Mouse (Mus musculus): ENCODE measurements at regions not wholly inside any gene's neighbourhood (a gene's known extent, or its start where the extent isn't known, plus 50 kb on each side); places are given as distances from the start of the nearest gene placed in this dataset.

- in situ Hi-C loops (cut with MboI, MseI): no loop called here
These were observed 110.9 kb downstream of the Cenpc1 start for GRCm38 (mm10) chr5:85954526-85954925.

DNA sequence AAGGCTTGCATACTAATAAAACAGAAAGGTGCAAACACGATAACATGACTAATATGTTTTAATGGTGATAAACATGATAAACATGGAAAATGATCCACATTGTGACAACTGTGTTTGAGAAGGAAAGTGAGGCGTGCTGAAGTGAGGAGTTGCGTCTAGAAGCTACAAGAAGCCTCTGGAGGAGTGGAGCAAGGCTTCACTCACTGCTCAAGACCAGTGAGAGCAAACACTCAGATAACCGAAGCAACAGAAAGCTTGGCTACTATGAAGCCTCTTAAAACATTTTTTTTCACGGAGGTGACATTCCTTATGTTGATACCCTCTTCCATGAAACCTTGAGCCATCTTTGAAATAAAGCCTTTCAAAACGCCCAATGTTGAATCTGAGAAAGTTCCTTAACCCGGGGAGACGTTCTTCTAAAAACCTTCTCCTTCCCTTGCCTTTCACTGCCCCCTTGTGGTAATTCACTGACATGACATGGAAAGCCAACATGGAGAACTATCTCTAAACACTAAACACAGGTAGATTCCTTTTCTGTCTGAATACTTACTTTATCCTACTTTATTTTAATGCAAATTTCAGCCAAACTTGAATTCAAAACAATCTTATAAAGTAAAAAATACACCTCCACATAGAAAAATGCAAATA is 128.6 kb downstream of the Cenpc1 start:
- in situ Hi-C loops (cut with MboI, MseI): no loop called here

DNA sequence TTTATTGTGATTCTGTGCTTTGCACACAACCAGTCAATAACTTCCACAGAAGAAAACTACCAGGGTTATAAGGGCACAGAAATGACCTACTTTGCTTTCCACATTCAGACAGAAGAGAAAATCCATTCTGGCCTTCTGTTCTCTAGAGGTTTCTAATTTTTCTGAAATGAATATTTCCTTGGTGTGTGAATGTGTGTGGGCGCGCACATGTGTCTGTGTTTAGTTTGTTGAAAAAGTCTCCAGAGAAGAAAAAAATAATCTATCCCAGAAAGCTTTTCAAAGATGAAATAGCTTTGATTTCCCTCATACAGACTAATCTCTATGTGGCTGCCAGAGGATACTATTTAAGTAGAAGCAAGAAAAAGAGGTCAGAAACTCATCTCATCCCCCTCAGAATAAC is 147.1 kb downstream of the Cenpc1 start:
- in situ Hi-C loops (cut with MboI, MseI): loop anchor here (5.0 kb wide), 1 partner anchor 1051 kb away; no protein-coding TSS in a partner anchor

DNA sequence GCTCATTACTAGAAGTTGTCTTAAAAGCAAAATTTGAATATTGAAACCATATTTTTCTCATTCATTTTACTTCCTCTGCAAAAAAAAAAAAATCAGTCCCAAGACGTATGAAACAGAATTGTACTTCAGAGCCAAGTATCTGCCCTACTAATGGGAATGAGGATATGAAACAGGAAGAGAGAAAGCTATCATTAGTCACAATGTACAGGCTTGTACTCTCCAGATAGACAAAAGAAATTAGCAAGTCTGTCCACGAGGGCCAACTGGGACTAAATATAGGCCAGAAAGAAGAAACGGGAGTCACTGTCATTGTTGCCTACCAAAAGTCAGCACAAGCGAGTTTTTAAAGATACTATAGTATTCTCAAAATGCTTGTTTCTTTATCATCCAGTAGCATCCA is 150.4 kb downstream of the Cenpc1 start:
- in situ Hi-C loops (cut with MboI, MseI): loop anchor here (5.0 kb wide), 1 partner anchor 1048 kb away; no protein-coding TSS in a partner anchor

- in situ Hi-C loops (cut with MboI, MseI): no loop called here
These were observed 168.9 kb downstream of the Cenpc1 start for GRCm38 (mm10) chr5:85896452-85896851.

- in situ Hi-C loops (cut with MboI, MseI): no loop called here
These were observed 169.6 kb downstream of the Cenpc1 start for GRCm38 (mm10) chr5:85895814-85896213.

DNA sequence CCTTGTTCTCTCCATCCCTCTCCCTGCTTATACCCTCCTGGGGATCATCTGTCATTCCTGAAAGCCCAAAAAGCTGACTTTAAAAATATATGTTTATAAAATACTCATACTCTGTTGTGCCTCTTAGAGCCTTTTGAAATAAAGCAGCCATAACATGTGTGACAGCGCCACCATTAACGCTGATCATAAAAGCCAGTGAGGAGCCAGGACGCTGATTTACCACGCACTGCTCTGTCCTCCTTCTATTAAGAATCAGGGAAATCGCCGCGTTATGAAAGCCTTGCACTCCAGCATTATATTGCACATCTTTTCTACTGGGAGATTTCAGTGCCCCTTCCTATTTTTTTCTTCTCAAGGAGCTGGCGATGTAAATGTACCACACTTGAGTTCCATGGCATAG is 195.1 kb downstream of the Cenpc1 start:
- in situ Hi-C loops (cut with MboI, MseI): no loop called here

DNA sequence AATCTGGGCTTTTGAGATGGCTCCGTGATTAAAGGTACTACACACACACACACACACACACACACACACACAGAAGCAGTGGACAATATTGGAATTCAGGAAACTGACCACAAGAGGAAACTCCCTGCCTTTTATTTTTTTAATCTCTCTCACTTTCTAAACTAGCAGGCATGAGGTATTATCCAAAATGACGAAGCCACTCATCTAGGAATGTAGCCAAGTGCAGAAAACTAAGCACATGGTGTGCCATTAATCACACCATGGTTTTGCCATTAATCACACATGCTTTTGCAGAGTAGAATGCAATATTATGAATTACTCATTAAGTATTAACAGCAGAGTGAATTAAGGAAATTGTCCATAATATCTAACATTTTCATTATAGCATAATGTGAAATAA is 232.8 kb downstream of the Cenpc1 start:
- in situ Hi-C loops (cut with MboI, MseI): no loop called here

- in situ Hi-C loops (cut with MboI, MseI): no loop called here
These were observed 269.7 kb downstream of the Cenpc1 start for GRCm38 (mm10) chr5:85795531-85796197.

- in situ Hi-C loops (cut with MboI, MseI): no loop called here
These were observed 272.2 kb downstream of the Cenpc1 start for GRCm38 (mm10) chr5:85793148-85793547.

DNA sequence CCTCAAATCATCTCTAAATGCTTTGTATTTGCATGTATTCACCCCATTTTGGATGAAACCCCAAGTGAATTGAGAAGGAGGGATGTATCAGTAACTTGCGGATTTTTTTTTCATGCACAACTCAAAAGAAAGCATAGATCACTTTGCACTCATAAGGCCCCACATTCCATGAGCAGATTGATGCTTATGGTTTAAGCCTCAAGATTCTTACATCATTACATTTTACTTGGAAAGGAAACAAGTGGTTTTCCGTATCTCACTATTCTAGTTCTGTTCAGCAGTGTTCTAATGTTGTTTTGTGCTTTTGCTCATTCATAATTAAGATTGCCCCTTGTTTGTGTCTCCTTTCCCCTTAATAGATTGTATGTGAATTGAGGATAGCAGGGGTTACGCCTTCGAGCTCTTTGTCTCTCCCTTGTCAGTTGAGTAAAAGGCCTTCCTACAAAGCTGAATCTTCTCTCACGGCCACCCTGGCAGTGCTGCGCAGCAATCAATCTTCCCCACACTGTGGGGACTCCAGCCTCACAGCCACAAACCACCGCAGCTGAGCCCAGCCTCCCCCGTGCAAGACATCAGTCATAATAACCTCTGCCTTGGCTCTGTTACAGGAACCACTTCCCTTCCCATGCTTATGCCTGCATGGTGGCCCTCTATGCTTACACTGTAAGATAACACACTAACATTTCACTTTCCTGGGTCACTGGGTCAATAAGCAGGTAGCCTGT is 284.5 kb downstream of the Cenpc1 start:
- in situ Hi-C loops (cut with MboI, MseI): no loop called here

DNA sequence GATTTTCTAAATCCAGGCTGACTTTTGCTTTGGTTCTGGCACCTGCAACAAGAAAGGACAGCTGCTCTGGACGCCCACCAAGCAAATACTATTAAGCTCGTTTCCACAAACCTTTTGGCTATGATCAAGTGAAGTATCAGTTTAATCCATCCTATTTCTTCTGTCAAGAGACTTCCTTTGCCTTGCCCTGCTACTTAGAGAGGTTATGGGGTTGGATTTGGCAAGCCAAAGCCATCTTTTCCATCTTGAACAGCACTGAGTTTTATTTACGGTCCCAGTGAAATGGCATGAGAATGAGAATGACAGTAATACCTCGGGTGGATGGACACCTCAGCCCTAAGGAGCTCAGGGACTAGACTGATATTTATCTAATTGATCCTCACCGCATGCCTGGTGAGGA is 285.4 kb downstream of the Cenpc1 start:
- in situ Hi-C loops (cut with MboI, MseI): no loop called here

GRCm38 (mm10) chr5:85779205-85779604 is 286.2 kb downstream of the Cenpc1 start:
- in situ Hi-C loops (cut with MboI, MseI): no loop called here

DNA sequence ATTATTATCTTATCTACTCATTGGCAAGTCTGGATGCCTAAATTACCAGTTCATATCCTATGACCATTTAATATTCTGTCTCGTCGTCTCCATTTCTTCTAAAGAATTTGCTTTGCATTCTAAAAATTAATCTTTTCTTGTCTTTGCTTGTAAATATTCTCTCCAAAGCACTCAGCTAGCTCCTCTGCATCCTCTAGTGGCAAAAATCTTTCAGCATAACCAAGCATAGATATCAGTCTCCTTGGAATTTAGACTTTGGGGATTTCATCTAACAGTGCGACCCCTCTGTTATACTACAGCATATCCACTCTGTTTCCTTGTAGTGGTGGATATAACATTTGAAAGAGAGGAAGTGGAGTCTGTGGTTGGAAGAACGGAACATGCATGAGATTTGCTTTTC is 292.7 kb downstream of the Cenpc1 start:
- in situ Hi-C loops (cut with MboI, MseI): no loop called here

DNA sequence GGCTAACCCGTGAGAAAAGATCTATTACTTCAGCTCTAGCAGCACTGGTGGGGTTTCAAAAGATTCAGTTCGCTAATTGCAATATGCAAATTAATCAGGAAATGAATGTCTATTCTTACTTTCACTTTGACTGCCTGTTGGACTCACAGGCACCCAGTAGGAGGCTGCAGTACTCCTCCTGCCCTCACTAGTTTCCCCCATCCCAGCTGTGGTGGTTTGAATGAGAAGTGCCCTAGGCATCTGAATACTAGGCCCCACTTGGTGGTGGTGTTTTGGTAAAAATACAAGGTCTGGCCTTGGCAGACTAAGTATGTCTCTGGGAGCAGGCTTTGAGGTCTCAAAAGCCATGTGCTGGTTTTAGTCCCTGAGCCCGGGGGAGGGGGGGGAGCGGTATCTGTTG is 293.3 kb downstream of the Cenpc1 start:
- in situ Hi-C loops (cut with MboI, MseI): no loop called here

DNA sequence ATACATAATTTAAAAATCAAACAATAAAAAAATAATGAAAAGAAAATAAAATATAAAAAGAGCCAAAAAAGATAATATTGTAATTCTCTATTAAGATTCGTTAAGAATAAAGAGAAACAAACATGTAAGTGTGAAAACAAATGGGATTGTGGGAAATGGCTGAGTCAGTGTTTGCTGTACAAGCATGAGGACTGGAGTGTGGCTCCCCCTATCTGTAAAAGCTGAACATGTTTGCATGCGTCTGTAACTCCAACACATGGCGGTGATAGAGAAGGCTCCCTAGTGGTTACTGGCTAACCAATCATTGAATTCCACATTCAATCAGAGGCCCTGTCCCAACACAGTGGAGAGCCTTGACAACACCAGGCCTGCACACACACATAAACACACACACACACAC is 298.2 kb downstream of the Cenpc1 start:
- in situ Hi-C loops (cut with MboI, MseI): no loop called here

DNA sequence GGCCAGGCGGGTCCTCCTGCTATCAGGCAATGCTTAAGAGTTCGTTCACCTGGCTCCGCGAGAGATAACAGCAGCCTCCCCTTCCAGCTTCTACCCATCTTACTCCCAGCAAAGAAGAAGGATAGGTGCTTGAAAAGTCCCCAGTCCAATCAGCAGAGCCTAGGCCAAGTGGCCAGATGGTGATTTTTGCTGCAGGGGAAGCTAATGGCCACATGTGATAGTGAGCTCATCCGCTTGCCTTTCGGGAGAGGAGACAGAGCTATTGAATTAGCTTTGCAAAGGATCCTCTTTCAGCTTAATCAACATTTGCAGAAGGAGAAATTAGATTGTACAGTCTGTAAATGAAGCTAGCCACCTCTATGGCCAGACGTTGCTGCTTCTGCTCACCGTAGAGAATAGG is 308.7 kb downstream of the Cenpc1 start:
- in situ Hi-C loops (cut with MboI, MseI): no loop called here

GRCm38 (mm10) chr5:85754227-85754626 is 311.2 kb downstream of the Cenpc1 start:
- in situ Hi-C loops (cut with MboI, MseI): no loop called here

- in situ Hi-C loops (cut with MboI, MseI): no loop called here
These were observed 312.3 kb downstream of the Cenpc1 start for GRCm38 (mm10) chr5:85753109-85753508.

- in situ Hi-C loops (cut with MboI, MseI): no loop called here
These were observed 313.7 kb downstream of the Cenpc1 start for GRCm38 (mm10) chr5:85751649-85752048.

GRCm38 (mm10) chr5:85750893-85751292 is 314.5 kb downstream of the Cenpc1 start:
- in situ Hi-C loops (cut with MboI, MseI): no loop called here

- in situ Hi-C loops (cut with MboI, MseI): no loop called here
These were observed 335.8 kb downstream of the Cenpc1 start for GRCm38 (mm10) chr5:85729613-85730012.

- in situ Hi-C loops (cut with MboI, MseI): no loop called here
These were observed 358.0 kb downstream of the Cenpc1 start for GRCm38 (mm10) chr5:85707345-85707744.
